Mouse (Mus musculus): Measurements from ENCODE around the gene Phf3. TPM values are rescaled to one million over a fixed set of nuclear protein-coding genes. Genes with fewer than 3 reads are reported as not detected.
"Not testable (repeated sequence)": the region's sequence is repeated elsewhere in the genome, so short reads cannot be mapped to it uniquely, and the experiment has no call there.

The Phf3 gene
- polyA plus RNA-seq, 2 experiments: 45.6 to 50.8 TPM

DNA sequence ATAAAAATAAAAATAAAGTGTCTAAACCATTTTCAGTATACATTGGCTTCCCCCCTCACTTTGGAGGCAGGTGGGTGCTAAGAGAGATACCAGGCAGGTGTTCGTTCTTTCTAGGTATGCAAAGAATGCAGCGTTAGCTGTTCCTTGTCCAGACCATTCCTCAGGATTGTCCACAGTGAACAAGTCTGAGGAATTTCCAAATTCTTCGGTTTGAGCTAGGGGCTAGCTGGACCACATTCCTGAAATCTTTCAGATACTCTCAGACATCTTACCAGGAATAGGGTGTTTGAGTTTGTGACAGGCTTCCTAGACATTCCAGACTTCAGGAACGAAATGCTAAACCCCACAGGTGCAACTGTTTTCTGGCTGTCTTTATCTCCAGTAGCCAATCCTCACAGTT, 35.1 kb upstream of the Phf3 start:
- no peak overlapping the region for H3K4me2 ChIP-seq (replicated peaks; ENCODE audit: low read depth, low read length, severe bottlenecking)
- no peak overlapping the region for H3K4me3 ChIP-seq (replicated peaks; ENCODE audit: low read length)
- H3K4me1 ChIP-seq (ENCODE audit: control insufficient read depth, insufficient read depth, low read length): no peaks in the 10 kb centered on the region
- H3K9me3 ChIP-seq (ENCODE audit: control insufficient read depth, low read length): no peaks in the 10 kb centered on the region
- H3K27ac ChIP-seq (replicated peaks; ENCODE audit: low read depth, low read length): no peak overlapping the region
- DNase-seq (ENCODE audit: low spot score) (no peak), ATAC-seq (ENCODE audit: low FRiP score, low read depth) (no peak)
- H3K27me3 ChIP-seq (ENCODE audit: control insufficient read depth, insufficient read depth, low read length): no peaks in the 10 kb centered on the region
- no peaks in the 10 kb centered on the region for H3K36me3 ChIP-seq (ENCODE audit: control insufficient read depth, insufficient read depth, low read length)
- 65% methylated on average over 4 of the region's 4 CpGs for WGBS
- TF ChIP-seq POLR2A (IDR thresholded peaks at IDR 0.05; ENCODE audit: borderline replicate concordance, extremely low read depth, insufficient read depth, insufficient read length): no peak
- no peak overlapping the region for H3K9ac ChIP-seq (ENCODE audit: low read depth, low read length, severe bottlenecking)

DNA sequence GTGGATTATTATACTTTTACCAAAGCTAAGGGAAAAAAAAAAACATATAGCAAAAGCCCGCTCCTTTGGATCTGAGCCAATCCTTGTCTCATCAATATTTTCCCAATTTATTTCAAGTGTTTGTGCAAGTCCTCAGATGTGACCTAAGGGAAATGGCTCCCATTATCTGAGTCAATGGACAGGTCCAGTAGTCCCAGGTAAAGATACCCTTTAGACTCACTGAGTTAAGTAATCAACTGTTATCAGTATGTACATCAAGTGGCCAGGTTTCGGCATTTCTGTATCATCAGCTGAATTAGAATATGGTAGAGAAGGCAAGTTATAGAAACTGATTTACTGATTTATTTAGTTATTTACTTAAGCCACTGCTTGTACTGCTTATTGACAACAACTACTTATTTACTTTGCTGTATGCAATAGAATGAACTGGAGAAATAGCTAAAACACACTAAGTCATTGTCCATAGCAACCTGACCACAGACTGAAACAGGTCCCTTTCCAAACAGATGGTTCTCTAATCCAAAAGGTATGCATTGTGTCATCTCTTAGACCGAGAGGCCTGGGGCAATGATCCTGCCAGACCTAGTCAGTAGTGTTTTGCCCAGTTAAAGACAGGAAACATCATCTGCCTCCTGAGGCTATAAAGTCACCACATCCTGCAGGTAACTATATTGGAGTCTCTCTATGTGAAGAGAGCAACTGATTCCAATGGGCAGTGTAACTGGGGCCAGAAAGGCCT, 29.9 kb upstream of the Phf3 start:
- Histone ChIP-seq H3K4me3 (replicated peaks; ENCODE audit: low read length) (no peak overlapping the region), H3K4me1 (ENCODE audit: control insufficient read depth, insufficient read depth, low read length) (no peaks in the 10 kb centered on the region), H3K9ac (ENCODE audit: low read depth, low read length, severe bottlenecking) (no peak overlapping the region), H3K36me3 (ENCODE audit: control insufficient read depth, insufficient read depth, low read length) (no peaks in the 10 kb centered on the region), H3K4me2 (replicated peaks; ENCODE audit: low read depth, low read length, severe bottlenecking) (no peak overlapping the region), H3K27me3 (ENCODE audit: control insufficient read depth, insufficient read depth, low read length) (no peaks in the 10 kb centered on the region), H3K9me3 (ENCODE audit: control insufficient read depth, low read length) (no peaks in the 10 kb centered on the region), H3K27ac (replicated peaks; ENCODE audit: low read depth, low read length) (no peak overlapping the region)
- ATAC-seq (ENCODE audit: low FRiP score, low read depth) (no peak), DNase-seq (ENCODE audit: low spot score) (no peak)
- WGBS: 83% methylated on average over 3 of the region's 3 CpGs
- no peak for TF ChIP-seq POLR2A (IDR thresholded peaks at IDR 0.05; ENCODE audit: borderline replicate concordance, extremely low read depth, insufficient read depth, insufficient read length)

DNA sequence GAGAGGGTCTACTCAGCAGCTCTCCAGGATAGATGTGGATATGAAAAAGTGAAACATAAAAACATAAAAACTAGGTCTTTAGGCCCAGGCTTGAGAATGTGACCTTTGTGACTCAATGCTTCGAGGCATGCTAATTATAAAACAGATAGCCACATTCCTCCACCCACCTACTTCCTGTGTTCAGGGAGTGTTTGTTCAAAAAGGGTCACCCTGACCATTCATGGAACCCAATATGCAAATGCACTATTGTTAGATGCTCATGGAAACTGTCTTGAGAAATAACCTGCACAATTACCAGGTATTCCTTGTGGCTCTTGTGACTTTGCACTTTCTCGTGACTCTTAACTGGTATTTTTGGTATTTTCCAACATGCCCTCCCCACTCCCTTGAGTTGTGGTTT, 25.0 kb upstream of the Phf3 start:
- H3K9ac ChIP-seq (ENCODE audit: low read depth, low read length, severe bottlenecking): no peak overlapping the region
- no peak overlapping the region for H3K27ac ChIP-seq (replicated peaks; ENCODE audit: low read depth, low read length)
- no peaks in the 10 kb centered on the region for H3K9me3 ChIP-seq (ENCODE audit: control insufficient read depth, low read length)
- ATAC-seq (ENCODE audit: low FRiP score, low read depth) (no peak), DNase-seq (ENCODE audit: low spot score) (peak; percentile 1)
- WGBS: 76% methylated on average over 2 of the region's 2 CpGs
- H3K27me3 ChIP-seq (ENCODE audit: control insufficient read depth, insufficient read depth, low read length): no peaks in the 10 kb centered on the region
- no peaks in the 10 kb centered on the region for H3K36me3 ChIP-seq (ENCODE audit: control insufficient read depth, insufficient read depth, low read length)
- H3K4me2 ChIP-seq (replicated peaks; ENCODE audit: low read depth, low read length, severe bottlenecking): no peak overlapping the region
- TF ChIP-seq POLR2A (IDR thresholded peaks at IDR 0.05; ENCODE audit: borderline replicate concordance, extremely low read depth, insufficient read depth, insufficient read length): no peak
- no peaks in the 10 kb centered on the region for H3K4me1 ChIP-seq (ENCODE audit: control insufficient read depth, insufficient read depth, low read length)
- no peak overlapping the region for H3K4me3 ChIP-seq (replicated peaks; ENCODE audit: low read length)

DNA sequence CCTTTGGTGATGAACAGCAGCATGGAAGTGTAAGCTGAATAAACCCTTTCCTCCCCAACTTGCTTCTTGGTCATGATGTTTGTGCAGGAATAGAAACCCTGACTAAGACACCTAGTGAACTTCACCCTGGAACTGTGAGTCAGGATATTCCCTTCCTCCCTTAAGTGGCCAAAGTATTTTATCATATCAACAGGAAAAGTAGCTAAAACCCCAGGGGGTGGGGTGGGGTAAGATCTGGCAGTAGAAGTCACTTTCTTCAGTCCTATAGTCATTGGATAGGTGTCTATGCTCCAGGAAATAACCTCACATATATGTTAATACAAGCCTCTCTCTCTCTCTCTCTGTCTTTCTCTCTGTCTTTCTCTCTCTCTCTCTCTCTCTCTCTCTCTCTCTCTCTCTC, 21.6 kb upstream of the Phf3 start:
- DNase-seq (ENCODE audit: low spot score); H3K9me3 ChIP-seq (ENCODE audit: control insufficient read depth, low read length); H3K4me2 ChIP-seq (replicated peaks; ENCODE audit: low read depth, low read length, severe bottlenecking); H3K4me1 ChIP-seq (ENCODE audit: control insufficient read depth, insufficient read depth, low read length); H3K27me3 ChIP-seq (ENCODE audit: control insufficient read depth, insufficient read depth, low read length); H3K9ac ChIP-seq (ENCODE audit: low read depth, low read length, severe bottlenecking); H3K36me3 ChIP-seq (ENCODE audit: control insufficient read depth, insufficient read depth, low read length); H3K27ac ChIP-seq (replicated peaks; ENCODE audit: low read depth, low read length); H3K4me3 ChIP-seq (replicated peaks; ENCODE audit: low read length); ATAC-seq (ENCODE audit: low FRiP score, low read depth): not testable (repeated sequence)

- H3K4me1 ChIP-seq (ENCODE audit: control insufficient read depth, insufficient read depth, low read length); H3K4me2 ChIP-seq (replicated peaks; ENCODE audit: low read depth, low read length, severe bottlenecking); ATAC-seq (ENCODE audit: low FRiP score, low read depth); H3K4me3 ChIP-seq (replicated peaks; ENCODE audit: low read length); H3K9me3 ChIP-seq (ENCODE audit: control insufficient read depth, low read length); H3K27me3 ChIP-seq (ENCODE audit: control insufficient read depth, insufficient read depth, low read length); DNase-seq (ENCODE audit: low spot score); H3K9ac ChIP-seq (ENCODE audit: low read depth, low read length, severe bottlenecking); H3K27ac ChIP-seq (replicated peaks; ENCODE audit: low read depth, low read length); H3K36me3 ChIP-seq (ENCODE audit: control insufficient read depth, insufficient read depth, low read length): not testable (repeated sequence)
- WGBS: 100% methylated on average over 1 of the region's 1 CpGs
Observed at GRCm38 (mm10) chr1:30883806-30884205, 10.1 kb upstream of the Phf3 start.

GRCm38 (mm10) chr1:30875746-30876145, 2.0 kb upstream of the Phf3 start:
- no peak for TF ChIP-seq POLR2A (IDR thresholded peaks at IDR 0.05; ENCODE audit: borderline replicate concordance, extremely low read depth, insufficient read depth, insufficient read length)
- DNase-seq (ENCODE audit: low spot score) (no peak), ATAC-seq (ENCODE audit: low FRiP score, low read depth) (no peak)
- Histone ChIP-seq H3K36me3 (ENCODE audit: control insufficient read depth, insufficient read depth, low read length) (no peaks in the 10 kb centered on the region), H3K27me3 (ENCODE audit: control insufficient read depth, insufficient read depth, low read length) (no peaks in the 10 kb centered on the region), H3K9me3 (ENCODE audit: control insufficient read depth, low read length) (no peaks in the 10 kb centered on the region), H3K4me3 (replicated peaks; ENCODE audit: low read length) (no peak overlapping the region), H3K9ac (ENCODE audit: low read depth, low read length, severe bottlenecking) (no peak overlapping the region), H3K4me2 (replicated peaks; ENCODE audit: low read depth, low read length, severe bottlenecking) (no peak overlapping the region), H3K4me1 (ENCODE audit: control insufficient read depth, insufficient read depth, low read length) (peaks cover 11% of the 10 kb centered on the region), H3K27ac (replicated peaks; ENCODE audit: low read depth, low read length) (no peak overlapping the region)

Data from limb, embryonic 14.5 days (tissue).